Mouse (Mus musculus) cerebellum, adult 11 months (tissue): ENCODE results near the gene Mllt10.

Experiments
- DNase-seq: peaks from one replicate; pipeline ENCODE4 v3.0.0; 2022

Gene Mllt10

GRCm38 (mm10) chr2:18205118-18205517, 150.1 kb downstream of the Mllt10 start:
- DNase-seq: no peak

- DNase-seq: no peak
Observed at GRCm38 (mm10) chr2:18206811-18207210, 151.8 kb downstream of the Mllt10 start.

GRCm38 (mm10) chr2:18208578-18208977, 153.5 kb downstream of the Mllt10 start:
- DNase-seq: no peak

- DNase-seq: peak; percentile 48
Observed at GRCm38 (mm10) chr2:18209211-18209823, 154.3 kb downstream of the Mllt10 start.

- no peak for DNase-seq
Observed at GRCm38 (mm10) chr2:18209948-18210347, 154.9 kb downstream of the Mllt10 start.

- DNase-seq: no peak
Observed at GRCm38 (mm10) chr2:18214031-18214430, 159.0 kb downstream of the Mllt10 start.

GRCm38 (mm10) chr2:18217867-18218266, 162.8 kb downstream of the Mllt10 start:
- peak; percentile 91 for DNase-seq

GRCm38 (mm10) chr2:18218500-18218899, 163.5 kb downstream of the Mllt10 start:
- DNase-seq: peak; percentile 51

GRCm38 (mm10) chr2:18219136-18219535, 164.1 kb downstream of the Mllt10 start:
- no peak for DNase-seq

- no peak for DNase-seq
Observed at GRCm38 (mm10) chr2:18219569-18219968, 164.5 kb downstream of the Mllt10 start.

- DNase-seq: no peak
Observed at GRCm38 (mm10) chr2:18228486-18229062, 173.5 kb downstream of the Mllt10 start.

GRCm38 (mm10) chr2:18229279-18229678, 174.2 kb downstream of the Mllt10 start:
- DNase-seq: no peak

GRCm38 (mm10) chr2:18231143-18231542, 176.1 kb downstream of the Mllt10 start:
- DNase-seq: no peak

GRCm38 (mm10) chr2:18232883-18233567, 178.0 kb downstream of the Mllt10 start:
- DNase-seq: no peak

GRCm38 (mm10) chr2:18235524-18235923, 180.5 kb downstream of the Mllt10 start:
- no peak for DNase-seq

GRCm38 (mm10) chr2:18249224-18249623, 194.2 kb downstream of the Mllt10 start:
- DNase-seq: no peak
